Mouse (Mus musculus) E14TG2a.4 (cell line): ENCODE measurements at regions not wholly inside any gene's neighbourhood (a gene's known extent, or its start where the extent isn't known, plus 50 kb on each side); places are given as distances from the start of the nearest gene placed in this dataset.

Experiments used
- H3K27me3 ChIP-seq: 2 replicates; pipeline ENCODE4 v1.6.1; 2014; ENCODE audit warnings: low read length, control low read depth; ENCODE audit not compliant: insufficient read depth
- H3K36me3 ChIP-seq: 2 replicates; pipeline ENCODE4 v1.6.1; 2014; ENCODE audit warnings: low read length, control low read depth; ENCODE audit not compliant: insufficient read depth
- H3K4me1 ChIP-seq: replicated peaks from 2 replicates; pipeline ENCODE4 v1.6.1; 2014; ENCODE audit warnings: low read depth, low read length, control low read depth
- H3K4me3 ChIP-seq: replicated peaks from 2 replicates; pipeline ENCODE4 v1.5.1; 2014; ENCODE audit warnings: mild to moderate bottlenecking, low read length
- H3K9me3 ChIP-seq: 2 replicates; pipeline ENCODE4 v1.6.1; 2014; ENCODE audit warnings: low read length, control low read depth
- CTCF ChIP-seq: conservative IDR thresholded peaks from 2 replicates; pipeline ENCODE4 v1.5.1; 2014; ENCODE audit warnings: low read length
- NANOG ChIP-seq: IDR thresholded peaks from 2 replicates; pipeline ENCODE4 v1.6.1; 2014; ENCODE audit warnings: borderline replicate concordance, low read length, mixed read lengths
- POU5F1 ChIP-seq: IDR thresholded peaks from 2 replicates; pipeline ENCODE4 v1.6.1; 2014; ENCODE audit warnings: low read length, borderline replicate concordance

DNA sequence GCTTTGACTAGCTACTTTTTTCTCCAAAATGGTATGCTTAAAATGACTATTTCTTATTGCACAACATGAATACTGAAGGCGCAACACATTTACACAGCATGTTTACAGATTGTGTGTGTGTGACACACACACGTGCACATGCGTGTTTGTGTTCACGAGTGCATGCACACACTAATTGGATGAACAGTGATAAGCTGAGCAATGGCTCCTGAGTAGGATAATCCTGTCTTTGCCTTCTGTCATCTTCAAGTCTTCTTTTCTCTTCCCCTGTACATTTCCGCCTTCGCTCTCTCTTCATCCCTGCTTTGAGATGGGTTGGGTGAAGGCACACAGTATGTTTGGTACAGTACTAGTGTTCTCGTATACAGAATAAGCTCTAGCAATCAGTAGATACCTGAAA lies 106.5 kb upstream of the Mkln1 start:
- Histone ChIP-seq H3K27me3 (peaks cover 21% of the 10 kb centered on the region), H3K4me1 (peaks cover 20% of the 10 kb centered on the region), H3K36me3 (no peaks in the 10 kb centered on the region), H3K4me3 (no peak overlapping the region), H3K9me3 (no peaks in the 10 kb centered on the region)
- no peak for TF ChIP-seq CTCF
- no peak for TF ChIP-seq NANOG

DNA sequence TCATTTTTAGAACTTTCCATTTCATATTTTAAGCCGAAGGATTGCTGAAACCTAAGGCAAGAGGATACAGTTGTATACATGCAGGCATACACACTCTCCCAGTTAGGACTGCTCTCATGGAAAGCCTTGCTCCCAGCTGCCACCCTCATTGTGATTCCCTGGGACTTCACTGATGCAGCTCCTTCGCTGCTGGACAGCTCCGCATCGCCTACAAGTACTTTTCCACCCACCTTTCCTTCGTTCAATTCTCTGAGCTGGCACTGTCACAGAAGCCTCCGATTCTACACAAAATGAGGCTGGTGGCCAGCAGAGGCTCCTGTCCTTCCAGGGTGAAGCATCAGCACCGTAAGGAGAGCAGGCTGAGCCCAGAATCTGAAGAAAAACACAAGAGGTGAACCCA lies 105.5 kb upstream of the Mkln1 start:
- Histone ChIP-seq H3K4me3 (no peak overlapping the region), H3K36me3 (no peaks in the 10 kb centered on the region), H3K27me3 (peaks cover 15% of the 10 kb centered on the region), H3K9me3 (no peaks in the 10 kb centered on the region), H3K4me1 (peaks cover 20% of the 10 kb centered on the region)
- TF ChIP-seq POU5F1 (no peak), NANOG (no peak), CTCF (no peak)

DNA sequence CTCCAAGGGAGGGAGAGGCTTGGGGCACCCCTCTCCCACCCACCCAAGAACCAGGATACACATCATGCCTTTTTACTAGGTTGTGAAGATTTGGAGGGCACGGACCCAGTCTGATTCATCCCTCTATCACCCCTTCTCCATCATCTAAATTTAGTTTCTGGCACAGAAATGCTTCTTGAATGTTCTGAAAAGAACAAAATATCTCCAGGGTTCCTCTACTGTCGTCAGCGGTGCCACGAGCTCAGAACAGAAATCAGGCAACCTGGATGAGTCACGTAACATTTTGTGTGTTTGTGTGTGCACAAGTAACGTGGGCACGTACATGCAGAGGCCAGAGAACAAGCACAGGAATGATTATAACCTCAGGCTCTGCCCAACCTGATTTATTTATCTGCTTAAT lies 99.1 kb upstream of the Mkln1 start:
- no peaks in the 10 kb centered on the region for H3K36me3 ChIP-seq
- H3K9me3 ChIP-seq = no peaks in the 10 kb centered on the region
- H3K4me3 ChIP-seq = no peak overlapping the region
- TF ChIP-seq POU5F1 (no peak), CTCF (no peak), NANOG (no peak)
- peaks cover 1% of the 10 kb centered on the region; the same call in 1 of the 2 replicates for H3K4me1 ChIP-seq
- peaks cover 15% of the 10 kb centered on the region for H3K27me3 ChIP-seq

DNA sequence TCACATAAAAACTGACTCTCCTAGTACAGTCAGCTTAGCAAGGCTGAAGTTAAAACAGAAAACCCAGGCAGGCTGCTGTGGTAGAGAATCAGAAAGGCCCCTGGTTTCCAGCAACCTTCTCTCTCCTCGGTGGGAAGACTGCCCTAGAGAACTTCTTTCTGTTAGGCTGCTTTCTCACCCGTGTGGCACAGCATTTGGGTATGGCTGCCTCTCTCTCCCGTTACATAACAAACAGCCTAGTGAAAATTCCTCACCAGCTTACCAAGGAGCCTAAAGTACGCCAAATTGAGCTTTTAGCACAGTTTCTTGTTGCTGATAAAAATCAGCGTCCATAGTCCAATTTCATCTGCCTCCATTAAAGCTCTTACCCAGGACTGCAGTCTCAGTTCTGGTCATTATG lies 92.8 kb upstream of the Mkln1 start:
- Histone ChIP-seq H3K9me3 (no peaks in the 10 kb centered on the region), H3K4me1 (peaks cover 7% of the 10 kb centered on the region), H3K27me3 (peaks cover 13% of the 10 kb centered on the region), H3K4me3 (no peak overlapping the region), H3K36me3 (no peaks in the 10 kb centered on the region)
- TF ChIP-seq POU5F1 (no peak), NANOG (no peak), CTCF (no peak)

DNA sequence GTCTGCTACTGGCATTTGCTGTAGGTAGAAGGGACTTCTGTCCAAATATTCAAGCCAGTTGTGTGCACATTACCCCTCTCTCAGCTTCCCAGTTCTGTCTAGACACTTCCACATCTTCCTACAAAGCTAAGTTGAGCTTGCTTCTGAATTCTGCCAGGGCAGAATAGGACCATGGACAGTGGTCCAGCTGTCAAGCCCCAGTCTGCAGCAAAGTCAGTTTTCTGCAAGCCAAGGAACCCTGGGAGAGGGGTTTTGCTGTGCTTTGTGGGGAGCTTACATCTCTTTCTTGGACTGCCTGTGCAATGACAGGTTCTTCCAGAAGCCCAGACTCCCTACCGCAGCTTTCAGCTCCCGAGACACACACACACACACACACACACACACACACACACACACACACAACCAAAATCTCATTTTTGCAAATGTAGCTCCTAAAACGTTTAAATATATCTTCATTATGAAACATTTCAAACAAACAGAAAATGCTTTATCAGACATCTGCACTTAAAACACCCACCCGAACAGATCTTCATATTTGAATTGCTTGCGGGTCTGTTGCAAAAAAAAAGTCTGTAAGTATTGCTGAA lies 91.4 kb upstream of the Mkln1 start:
- no peak overlapping the region for H3K4me3 ChIP-seq
- TF ChIP-seq NANOG (no peak), POU5F1 (no peak), CTCF (no peak)

DNA sequence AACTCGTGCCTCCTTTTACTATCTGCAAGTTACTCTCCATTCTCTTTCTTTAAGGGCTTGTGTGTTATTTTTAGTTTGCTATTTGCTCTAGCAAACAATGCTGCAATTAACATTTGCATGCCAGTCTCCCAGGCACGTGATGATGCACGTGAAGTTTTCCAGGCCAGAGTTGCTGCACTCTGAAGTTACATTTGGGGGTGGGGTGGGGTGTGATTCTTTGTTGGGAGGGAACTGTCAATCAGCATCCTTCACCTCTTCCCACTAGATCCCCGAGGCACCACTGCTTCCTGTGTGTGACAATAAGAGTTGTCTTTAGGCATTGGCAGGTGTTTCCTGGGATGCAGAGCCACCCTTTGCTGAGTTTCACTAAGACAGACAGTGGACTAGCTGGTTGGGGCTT lies 90.6 kb upstream of the Mkln1 start:
- no peaks in the 10 kb centered on the region for H3K36me3 ChIP-seq
- peaks cover 7% of the 10 kb centered on the region for H3K4me1 ChIP-seq
- H3K9me3 ChIP-seq = no peaks in the 10 kb centered on the region
- TF ChIP-seq CTCF = no peak
- no peak for TF ChIP-seq NANOG
- TF ChIP-seq POU5F1 = no peak
- H3K4me3 ChIP-seq = no peak overlapping the region
- H3K27me3 ChIP-seq = peaks cover 6% of the 10 kb centered on the region; the same call in 1 of the 2 replicates

More for the DNA sequence above, 91.4 kb upstream of the Mkln1 start:
- peaks cover 6% of the 10 kb centered on the region; the same call in 1 of the 2 replicates for H3K27me3 ChIP-seq
- H3K36me3 ChIP-seq = no peaks in the 10 kb centered on the region
- H3K9me3 ChIP-seq = no peaks in the 10 kb centered on the region
- peaks cover 7% of the 10 kb centered on the region for H3K4me1 ChIP-seq

DNA sequence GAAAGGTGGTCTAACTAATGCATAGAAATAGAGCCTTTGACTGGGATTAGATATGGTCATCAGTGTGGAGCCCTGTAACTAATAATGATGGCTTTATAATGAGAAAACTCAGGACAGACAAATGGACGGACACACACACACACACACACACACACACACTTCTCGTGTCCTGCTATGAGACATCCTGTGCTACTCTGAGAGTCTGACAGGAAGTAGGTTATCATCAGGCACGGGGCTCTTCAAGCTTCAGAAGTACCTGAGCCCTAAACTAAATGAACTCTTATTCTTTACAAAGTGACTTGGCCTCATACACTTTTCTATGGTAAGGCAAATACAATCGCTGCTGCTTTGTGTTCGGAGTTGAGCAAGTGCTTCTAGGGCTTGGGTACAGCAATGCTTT lies 87.9 kb upstream of the Mkln1 start:
- Histone ChIP-seq H3K27me3 (peaks cover 6% of the 10 kb centered on the region; the same call in 1 of the 2 replicates), H3K9me3 (no peaks in the 10 kb centered on the region), H3K36me3 (no peaks in the 10 kb centered on the region), H3K4me3 (no peak overlapping the region), H3K4me1 (peaks cover 7% of the 10 kb centered on the region)
- TF ChIP-seq CTCF (no peak), NANOG (no peak), POU5F1 (no peak)

DNA sequence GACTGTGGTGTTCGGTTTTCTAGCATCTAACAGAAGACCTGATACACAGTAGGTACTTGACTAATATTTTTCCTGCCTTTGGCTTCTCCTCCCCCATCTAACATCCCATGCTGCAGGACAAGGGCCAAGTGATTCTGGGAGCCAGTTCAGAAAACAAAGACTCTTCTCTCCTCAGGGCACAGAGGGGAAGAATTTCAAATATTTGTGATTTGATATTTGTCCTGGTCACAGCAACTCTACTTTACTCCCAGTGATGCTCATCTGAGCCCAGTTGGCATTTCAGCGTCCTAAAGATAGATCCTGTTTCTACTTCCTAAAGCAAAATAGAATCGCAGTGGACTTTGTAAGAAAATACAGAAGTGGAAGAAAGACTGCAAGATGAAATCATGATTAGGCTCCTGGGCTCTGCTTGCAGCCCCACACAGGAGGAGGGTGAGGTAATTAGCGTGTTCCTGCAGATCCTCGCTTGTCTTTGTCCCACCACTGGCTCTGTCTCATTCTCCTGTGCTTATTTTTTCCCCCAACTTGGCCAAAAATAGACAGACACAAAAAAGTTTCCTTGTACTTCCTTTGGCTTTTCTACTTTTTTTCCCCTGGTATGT lies 84.6 kb upstream of the Mkln1 start:
- Histone ChIP-seq H3K4me1 (peaks cover 25% of the 10 kb centered on the region), H3K27me3 (peaks cover 29% of the 10 kb centered on the region), H3K4me3 (no peak overlapping the region), H3K9me3 (no peaks in the 10 kb centered on the region), H3K36me3 (no peaks in the 10 kb centered on the region)
- TF ChIP-seq POU5F1 (no peak), NANOG (no peak), CTCF (no peak)

DNA sequence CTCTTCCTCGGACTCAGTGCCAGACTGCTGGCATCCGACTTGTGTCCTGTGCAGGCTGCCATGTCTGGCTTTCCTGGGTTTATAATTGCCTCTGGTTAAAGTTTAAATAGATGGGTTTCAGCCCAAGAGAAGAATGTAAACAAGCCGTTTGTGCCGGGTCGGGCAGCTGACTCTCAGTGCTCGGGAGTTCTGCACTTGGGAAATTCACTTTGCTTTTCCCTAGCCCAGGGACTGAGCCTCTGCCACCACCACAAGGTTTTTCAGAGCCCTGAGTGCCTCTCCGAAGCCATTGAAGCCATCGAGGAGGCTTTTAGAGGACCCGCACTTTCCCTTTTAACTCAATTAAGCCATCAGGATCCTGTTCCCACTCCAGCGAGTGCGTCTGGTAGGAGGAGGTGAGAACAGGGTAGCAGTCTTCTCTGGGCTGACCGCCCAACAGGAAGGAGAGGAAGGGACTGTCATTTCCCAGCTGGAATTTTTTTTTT lies 80.8 kb upstream of the Mkln1 start:
- H3K36me3 ChIP-seq = no peaks in the 10 kb centered on the region
- peaks cover 44% of the 10 kb centered on the region for H3K27me3 ChIP-seq
- H3K4me3 ChIP-seq = peak overlapping the region; percentile 49
- H3K4me1 ChIP-seq = peaks cover 27% of the 10 kb centered on the region
- H3K9me3 ChIP-seq = no peaks in the 10 kb centered on the region
- no peak for TF ChIP-seq NANOG
- TF ChIP-seq POU5F1 = no peak
- no peak for TF ChIP-seq CTCF
